Mouse (Mus musculus) limb, embryonic 10.5 days (tissue): Measurements from ENCODE around the gene Anp32b. TPM values are rescaled to one million over a fixed set of nuclear protein-coding genes. Genes with fewer than 3 reads are reported as not detected.

Experiments
- DNase-seq: peaks from one replicate; pipeline ENCODE4 v3.0.0-alpha.2; 2017; ENCODE audit warnings: low spot score
- H3K27ac ChIP-seq: fragments of 300-500 bp; sonication (generic); 2 replicates; pipeline ENCODE4 v1.5.1; 2016; ENCODE audit warnings: mild to moderate bottlenecking
- H3K27me3 ChIP-seq: fragments of 300-500 bp; sonication (generic); 2 replicates; pipeline ENCODE4 v1.6.1; 2016; ENCODE audit warnings: low read depth, mild to moderate bottlenecking; ENCODE audit not compliant: poor library complexity, severe bottlenecking
- H3K36me3 ChIP-seq: fragments of 300-500 bp; sonication (generic); 2 replicates; pipeline ENCODE4 v1.6.1; 2016; ENCODE audit warnings: mild to moderate bottlenecking, moderate library complexity
- H3K4me1 ChIP-seq: fragments of 300-500 bp; sonication (generic); 2 replicates; pipeline ENCODE4 v1.6.1; 2016
- H3K4me3 ChIP-seq: fragments of 300-500 bp; sonication (generic); 2 replicates; pipeline ENCODE4 v1.5.1; 2016; ENCODE audit warnings: mild to moderate bottlenecking, moderate library complexity
- H3K9me3 ChIP-seq: fragments of 300-500 bp; sonication (generic); replicated peaks from 2 replicates; pipeline ENCODE4 v1.6.1; 2016; ENCODE audit warnings: mild to moderate bottlenecking
- WGBS: fragments of 180-500 bp; shearing (Covaris S2); methylation state at CpG from one replicate; pipeline ENCODE4 v1.1.7; 2016; 5-methylcytosine and 5-hydroxymethylcytosine counted together
- polyA plus RNA-seq: library from polyadenylated mRNA; unstranded; fragments of >200 nt; fragmentation: Nextera tagmentation; extraction: Ambion mirVana; gene quantifications from 2 replicates; pipeline ENCODE4 v1.2.1, GENCODE M21; 2016

Gene Anp32b
- polyA plus RNA-seq, 1 experiment from 2014 or later = 405 TPM

DNA sequence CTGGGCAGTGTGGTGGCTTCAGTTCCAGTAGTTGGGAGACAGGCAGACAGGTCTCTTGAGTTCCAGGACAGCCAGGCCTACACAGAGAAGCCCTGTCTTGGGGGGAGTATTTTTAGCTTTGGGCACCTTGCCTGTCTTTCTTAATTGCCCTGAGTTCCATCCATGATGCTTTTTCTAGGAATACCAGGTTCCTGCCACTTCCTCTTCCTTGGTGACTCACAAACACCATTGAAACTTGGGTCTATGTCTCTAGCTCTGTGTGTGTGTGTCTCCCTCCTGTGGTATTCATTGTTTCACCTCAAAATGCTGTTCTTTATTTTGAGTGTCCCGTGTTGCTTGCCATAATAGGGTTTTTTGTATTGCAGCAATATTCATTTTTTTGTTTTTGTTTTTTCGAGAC, 7.7 kb downstream of the Anp32b start:
- Histone ChIP-seq H3K27ac (no peak overlapping the region), H3K27me3 (no peaks in the 10 kb centered on the region), H3K4me3 (no peak overlapping the region), H3K36me3 (peaks cover 72% of the 10 kb centered on the region), H3K9me3 (no peaks in the 10 kb centered on the region), H3K4me1 (peaks cover 24% of the 10 kb centered on the region)
- DNase-seq = no peak
- WGBS = 96% methylated on average over 2 of the region's 2 CpGs

DNA sequence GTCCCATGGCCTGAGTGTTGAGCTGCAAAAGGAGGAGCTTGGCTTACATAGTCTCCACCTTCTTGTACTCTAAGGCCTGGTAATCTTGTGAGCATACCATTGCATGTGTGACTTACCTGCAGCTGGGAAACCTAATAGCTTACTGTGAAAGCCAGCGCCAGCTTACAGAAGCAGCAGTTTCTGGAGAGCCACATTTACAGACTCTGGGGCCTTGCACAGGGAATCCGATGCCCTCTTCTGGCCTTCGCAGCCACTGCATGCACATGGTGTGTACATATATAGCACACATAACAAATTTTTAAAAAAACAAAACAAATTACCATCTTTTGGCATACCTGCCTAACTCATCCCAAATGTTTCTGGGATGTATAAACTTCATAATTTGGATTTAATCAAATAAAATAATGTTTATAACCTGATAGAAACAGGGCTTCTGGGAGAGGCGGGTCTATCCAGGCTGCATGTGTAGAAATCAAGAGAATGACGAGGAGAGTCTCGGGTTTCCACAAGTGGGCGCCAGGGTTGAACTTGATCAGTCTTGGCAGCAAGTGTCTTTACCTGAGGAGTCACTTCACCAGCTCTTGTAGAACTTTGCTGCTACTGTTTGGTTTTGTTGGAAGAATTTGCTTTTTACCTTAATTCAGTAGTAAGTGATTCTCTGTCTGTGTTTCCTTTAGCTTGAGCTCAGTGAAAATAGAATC, 12.6 kb downstream of the Anp32b start:
- Histone ChIP-seq H3K27me3 (no peaks in the 10 kb centered on the region), H3K27ac (no peak overlapping the region), H3K4me3 (no peak overlapping the region), H3K4me1 (no peaks in the 10 kb centered on the region), H3K9me3 (no peaks in the 10 kb centered on the region), H3K36me3 (peaks cover 96% of the 10 kb centered on the region)
- 88% methylated on average over 7 of the region's 7 CpGs for WGBS
- DNase-seq = no peak

GRCm38 (mm10) chr4:46465740-46466139, 15.0 kb downstream of the Anp32b start:
- no peak for DNase-seq
- peaks cover 100% of the 10 kb centered on the region for H3K36me3 ChIP-seq
- no peak overlapping the region for H3K27ac ChIP-seq
- H3K4me3 ChIP-seq = no peak overlapping the region
- WGBS = 94% methylated on average over 3 of the region's 3 CpGs
- no peaks in the 10 kb centered on the region for H3K4me1 ChIP-seq
- no peaks in the 10 kb centered on the region for H3K9me3 ChIP-seq
- H3K27me3 ChIP-seq = no peaks in the 10 kb centered on the region

DNA sequence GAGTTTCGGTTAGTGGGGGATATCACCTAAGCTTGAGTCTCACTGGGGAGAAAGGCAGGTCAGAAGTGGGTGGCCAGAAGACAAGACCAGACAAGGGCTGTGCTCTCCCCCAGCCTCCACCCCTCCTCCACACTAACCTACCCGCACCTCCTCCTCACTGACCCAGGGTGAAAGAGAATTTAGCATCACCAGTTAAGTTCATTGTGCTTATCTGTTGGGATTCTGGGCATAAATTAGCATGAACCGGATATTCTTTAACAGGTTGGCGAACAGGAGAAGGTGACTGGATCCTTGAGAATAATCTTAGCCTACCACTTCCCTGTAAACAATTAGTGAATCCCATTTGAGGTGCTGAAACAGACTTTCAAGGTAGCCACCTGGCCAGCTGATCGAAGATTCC, 24.4 kb downstream of the Anp32b start:
- Histone ChIP-seq H3K36me3 (peaks cover 86% of the 10 kb centered on the region), H3K27ac (no peak overlapping the region), H3K4me3 (no peak overlapping the region), H3K9me3 (no peaks in the 10 kb centered on the region), H3K27me3 (no peaks in the 10 kb centered on the region), H3K4me1 (no peaks in the 10 kb centered on the region)
- DNase-seq = no peak
- WGBS = 93% methylated on average over 5 of the region's 5 CpGs

- Histone ChIP-seq H3K4me1 (no peaks in the 10 kb centered on the region), H3K27ac (no peak overlapping the region), H3K4me3 (no peak overlapping the region; the same call in 1 of the 2 replicates), H3K27me3 (no peaks in the 10 kb centered on the region), H3K9me3 (no peaks in the 10 kb centered on the region), H3K36me3 (peaks cover 47% of the 10 kb centered on the region)
- WGBS = 93% methylated on average over 2 of the region's 2 CpGs
- DNase-seq = no peak
Observed at GRCm38 (mm10) chr4:46479081-46479480, 28.4 kb downstream of the Anp32b start.

- WGBS = 47% methylated on average over 14 of the region's 14 CpGs
- DNase-seq = peak; percentile 42
- H3K27me3 ChIP-seq = no peaks in the 10 kb centered on the region
- H3K4me3 ChIP-seq = no peak overlapping the region
- no peaks in the 10 kb centered on the region for H3K9me3 ChIP-seq
- H3K36me3 ChIP-seq = 0 out of 2 replicates have a peak, but pooled peaks cover 2% of the 10 kb centered on the region
- H3K4me1 ChIP-seq = peaks cover 17% of the 10 kb centered on the region
- no peak overlapping the region; the same call in 1 of the 2 replicates for H3K27ac ChIP-seq
Observed at GRCm38 (mm10) chr4:46485696-46486417, 35.2 kb downstream of the Anp32b start.

GRCm38 (mm10) chr4:46487348-46487747, 36.6 kb downstream of the Anp32b start:
- Histone ChIP-seq H3K27me3 (no peaks in the 10 kb centered on the region), H3K4me3 (no peak overlapping the region), H3K27ac (no peak overlapping the region), H3K36me3 (peaks cover 11% of the 10 kb centered on the region), H3K9me3 (no peaks in the 10 kb centered on the region), H3K4me1 (peaks cover 22% of the 10 kb centered on the region)
- no peak for DNase-seq
- WGBS = 95% methylated on average over 5 of the region's 5 CpGs

- peaks cover 22% of the 10 kb centered on the region for H3K4me1 ChIP-seq
- H3K9me3 ChIP-seq = no peaks in the 10 kb centered on the region
- H3K4me3 ChIP-seq = peak within 1 kb of the TSS; percentile 88
- H3K27ac ChIP-seq = peak within 1 kb of the TSS; percentile 91
- WGBS = 1% methylated on average over 58 of the region's 58 CpGs
- H3K27me3 ChIP-seq = no peaks in the 10 kb centered on the region
- peak; percentile 95 for DNase-seq
- H3K36me3 ChIP-seq = peaks cover 31% of the 10 kb centered on the region
Observed at GRCm38 (mm10) chr4:46489028-46489925, 38.6 kb downstream of the Anp32b start, which contains the start of gene Nans. Gene Nans, plus strand, starts transcription at chr4:46489248.

GRCm38 (mm10) chr4:46493071-46493470, 42.4 kb downstream of the Anp32b start:
- no peak overlapping the region for H3K4me3 ChIP-seq
- H3K4me1 ChIP-seq = peaks cover 13% of the 10 kb centered on the region
- no peak for DNase-seq
- H3K27me3 ChIP-seq = no peaks in the 10 kb centered on the region
- 94% methylated on average over 6 of the region's 6 CpGs for WGBS
- H3K9me3 ChIP-seq = no peaks in the 10 kb centered on the region
- no peak overlapping the region for H3K27ac ChIP-seq
- peaks cover 59% of the 10 kb centered on the region for H3K36me3 ChIP-seq

DNA sequence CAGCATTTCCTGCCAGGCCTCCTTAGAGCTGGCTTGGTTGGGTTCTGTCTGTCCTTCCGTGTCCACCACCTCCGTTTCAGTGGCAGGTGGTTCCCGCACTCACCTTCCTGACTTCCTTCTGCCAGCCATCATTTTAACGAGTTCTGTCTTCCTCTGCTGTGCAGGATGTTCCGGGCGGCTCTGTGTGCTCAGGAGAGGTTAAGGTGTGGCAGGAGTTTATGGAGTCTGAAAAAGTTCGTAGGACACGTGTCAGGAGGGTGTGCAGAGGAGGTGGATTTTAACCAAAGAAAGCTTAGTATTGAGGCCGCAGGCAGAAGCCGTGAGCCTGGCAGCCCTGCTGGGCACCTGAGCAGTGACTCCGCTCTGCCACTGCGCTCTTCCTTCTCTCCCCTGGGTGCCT, 44.8 kb downstream of the Anp32b start:
- 88% methylated on average over 12 of the region's 12 CpGs for WGBS
- H3K4me3 ChIP-seq = no peak overlapping the region
- H3K9me3 ChIP-seq = no peaks in the 10 kb centered on the region
- H3K36me3 ChIP-seq = peaks cover 76% of the 10 kb centered on the region
- H3K4me1 ChIP-seq = peaks cover 5% of the 10 kb centered on the region; the same call in 1 of the 2 replicates
- H3K27me3 ChIP-seq = no peaks in the 10 kb centered on the region
- no peak overlapping the region for H3K27ac ChIP-seq
- no peak for DNase-seq

DNA sequence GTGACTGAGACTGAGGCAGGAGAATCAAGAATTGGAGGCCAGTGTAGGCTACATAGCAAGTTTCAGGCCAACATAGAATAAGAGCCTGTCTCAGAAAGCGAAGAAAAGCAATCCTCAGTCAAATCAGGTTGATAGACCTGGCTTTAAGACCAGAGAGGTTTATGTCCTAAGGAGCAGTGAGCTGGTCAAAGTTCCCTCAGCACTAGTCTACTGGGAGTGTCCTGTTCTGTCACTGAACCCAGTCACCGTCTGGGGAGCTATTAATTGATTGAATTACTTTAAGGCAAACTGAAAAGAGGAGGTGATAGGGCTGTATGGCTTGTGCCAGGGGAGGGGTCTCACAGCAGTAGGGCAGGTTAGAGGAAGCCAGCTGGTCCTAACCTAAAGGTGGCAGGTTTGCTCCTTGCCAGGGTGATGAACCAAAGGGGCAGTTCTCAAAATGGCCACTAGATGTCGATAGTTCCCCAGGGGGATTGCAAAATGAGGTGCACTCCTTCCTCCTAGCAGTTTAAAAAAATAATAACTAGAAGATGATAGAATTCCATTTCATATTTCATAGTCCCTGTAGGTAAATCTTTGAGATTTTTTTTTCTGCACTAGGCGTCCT, 46.7 kb downstream of the Anp32b start:
- Histone ChIP-seq H3K27ac (no peak overlapping the region), H3K36me3 (peaks cover 84% of the 10 kb centered on the region), H3K9me3 (no peaks in the 10 kb centered on the region), H3K27me3 (no peaks in the 10 kb centered on the region), H3K4me3 (no peak overlapping the region), H3K4me1 (no peaks in the 10 kb centered on the region)
- 46% methylated on average over 4 of the region's 4 CpGs for WGBS
- DNase-seq = peak; percentile 68

DNA sequence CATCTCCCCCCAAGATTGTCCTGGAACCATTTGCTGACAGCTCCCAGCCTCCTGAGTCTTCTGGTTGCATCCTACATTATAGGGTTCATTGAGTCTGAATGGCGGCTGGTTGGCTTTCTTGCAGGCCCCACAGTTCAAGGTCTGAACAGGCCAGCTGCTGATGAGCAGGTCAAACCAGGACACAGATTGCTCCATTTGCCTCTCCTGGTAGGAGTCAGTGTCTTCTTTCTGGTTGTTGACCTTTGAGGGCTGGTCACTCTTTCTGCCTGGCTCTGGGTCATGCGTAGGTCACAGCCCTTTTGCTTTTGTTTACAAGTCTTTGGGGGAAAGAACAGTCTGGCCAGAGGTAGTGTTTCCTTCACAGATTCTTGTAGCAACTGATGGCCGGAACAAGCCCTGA, 47.8 kb downstream of the Anp32b start:
- no peak for DNase-seq
- Histone ChIP-seq H3K9me3 (no peaks in the 10 kb centered on the region), H3K36me3 (peaks cover 83% of the 10 kb centered on the region), H3K27me3 (no peaks in the 10 kb centered on the region), H3K27ac (no peak overlapping the region), H3K4me3 (no peak overlapping the region), H3K4me1 (no peaks in the 10 kb centered on the region)
- 75% methylated on average over 3 of the region's 3 CpGs for WGBS
